20 mouse cellular contexts compared by ENCODE assay signal in the genomic region with DNA sequence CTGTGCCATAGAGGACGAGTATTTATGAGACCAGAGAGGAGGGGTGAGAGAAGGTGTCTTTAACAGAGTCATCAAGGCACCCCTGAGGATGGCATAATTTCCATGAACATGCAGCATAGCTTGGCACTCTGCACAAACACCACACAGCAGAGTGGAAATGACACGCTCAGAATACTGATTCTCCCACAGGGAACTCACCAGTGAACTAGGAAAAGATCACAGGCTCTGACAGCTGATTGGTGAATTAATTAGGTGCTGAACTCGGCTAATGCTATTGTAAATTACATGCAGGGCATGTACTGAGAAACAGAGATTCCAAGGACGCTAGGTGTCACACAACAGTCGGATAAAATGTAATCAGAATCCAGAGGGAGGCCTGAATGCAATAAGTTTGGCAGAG.
DNase-seq lines count a peak whose midpoint lies in the region; ATAC-seq lines count a peak whose summit lies in the region.
"Had no signal": no experiment of that assay in that cellular context is flagged by ENCODE, and none has a peak within 500 bp of the region (broad histone marks: within the 10 kb centered on the region; RNA-seq: fewer than 3 reads in every experiment).

No protein-coding gene starts in this region.

- H3K4me1 ChIP-seq in hindbrain, embryonic 12.5 days = 0 out of 2 replicates have a peak, but pooled peaks cover 2% of the 10 kb centered on the region
- H3K4me1 ChIP-seq in midbrain, embryonic 14.5 days (ENCODE audit: control insufficient read depth, insufficient read depth, low read length) = 0 out of 2 replicates have a peak, but pooled peaks cover 3% of the 10 kb centered on the region
- H3K4me1 ChIP-seq: embryonic facial prominence, embryonic 10.5 days; limb, embryonic 10.5 days; neural tube, embryonic 12.5 days had no signal

- peak; percentile 4 for DNase-seq in retina, postnatal 1 day
- DNase-seq in retina, embryonic 14.5 days (ENCODE audit: low spot score) = no peak
- DNase-seq in midbrain, embryonic 14.5 days = peak; percentile 81
- DNase-seq in spleen, adult 12 weeks (ENCODE audit: low spot score) = no peak
- DNase-seq in heart, adult 9 months (ENCODE audit: low spot score in 2 of 2) = no peak
- no peak for DNase-seq in T-cell, adult 2 months (ENCODE audit: low spot score)
- DNase-seq: adrenal gland, postnatal 25 days; cerebellum, adult 9-10 months; heart, postnatal 14 days; lung, adult 2 months; lung, postnatal 36 days; thymus, adult 18-20 months had no signal

- H3K27ac ChIP-seq in hindbrain, embryonic 12.5 days = no peak overlapping the region
- 0 out of 2 replicates have a peak overlapping the region, but pooled peaks have one; percentile 13 for H3K27ac ChIP-seq in midbrain, embryonic 14.5 days (replicated peaks; ENCODE audit: low read depth, low read length)
- H3K27ac ChIP-seq: embryonic facial prominence, embryonic 10.5 days; left cerebral cortex, adult 2 months; limb, embryonic 10.5 days; neural tube, embryonic 12.5 days had no signal

- ATAC-seq in hindbrain, embryonic 12.5 days (ENCODE audit: low FRiP score) = peak; percentile 83
- ATAC-seq in midbrain, embryonic 14.5 days (ENCODE audit: low FRiP score, low TSS enrichment) = peak; percentile 91
- ATAC-seq: Patski had no signal

- H3K9me3 ChIP-seq in hindbrain, embryonic 12.5 days (replicated peaks) = no peaks in the 10 kb centered on the region
- no peaks in the 10 kb centered on the region for H3K9me3 ChIP-seq in midbrain, embryonic 14.5 days (ENCODE audit: control insufficient read depth, low read length)
- H3K9me3 ChIP-seq: embryonic facial prominence, embryonic 10.5 days; limb, embryonic 10.5 days; neural tube, embryonic 12.5 days had no signal

- no peak overlapping the region for H3K4me3 ChIP-seq in hindbrain, embryonic 12.5 days
- H3K4me3 ChIP-seq in midbrain, embryonic 14.5 days (replicated peaks; ENCODE audit: low read depth, low read length) = no peak overlapping the region
- H3K4me3 ChIP-seq: embryonic facial prominence, embryonic 10.5 days; left cerebral cortex, adult 2 months; limb, embryonic 10.5 days; neural tube, embryonic 12.5 days had no signal

- H3K27me3 ChIP-seq in hindbrain, embryonic 12.5 days = no peaks in the 10 kb centered on the region
- H3K27me3 ChIP-seq in midbrain, embryonic 14.5 days (ENCODE audit: control insufficient read depth, insufficient read depth, low read length) = no peaks in the 10 kb centered on the region
- H3K27me3 ChIP-seq: neural tube, embryonic 12.5 days had no signal

- no peaks in the 10 kb centered on the region for H3K36me3 ChIP-seq in hindbrain, embryonic 12.5 days
- no peaks in the 10 kb centered on the region for H3K36me3 ChIP-seq in midbrain, embryonic 14.5 days (ENCODE audit: control insufficient read depth, insufficient read depth, low read length)
- H3K36me3 ChIP-seq: embryonic facial prominence, embryonic 10.5 days; limb, embryonic 10.5 days; neural tube, embryonic 12.5 days had no signal

- H3K4me2 ChIP-seq in hindbrain, embryonic 12.5 days (replicated peaks) = no peak overlapping the region
- no peak overlapping the region for H3K4me2 ChIP-seq in midbrain, embryonic 14.5 days (ENCODE audit: low read length)
- H3K4me2 ChIP-seq: heart, embryonic 11.5 days; liver, embryonic 11.5 days; neural tube, embryonic 12.5 days had no signal

- 44% methylated on average over 5 of the region's 5 CpGs for WGBS in hindbrain, embryonic 12.5 days
- WGBS in midbrain, embryonic 14.5 days = 14% methylated on average over 5 of the region's 5 CpGs

- no peak overlapping the region for H3K9ac ChIP-seq in hindbrain, embryonic 12.5 days
- H3K9ac ChIP-seq in midbrain, embryonic 14.5 days (replicated peaks; ENCODE audit: low read length) = no peak overlapping the region
- H3K9ac ChIP-seq: neural tube, embryonic 12.5 days had no signal

Comparison
In these comparisons a context has a peak if more than half of its experiments do, and no peak if none do; other contexts are left out.
1. DNase-seq: peak in retina, postnatal 1 day (single experiment) and midbrain, embryonic 14.5 days (single experiment); none in retina, embryonic 14.5 days (single experiment), spleen, adult 12 weeks (single experiment), heart, adult 9 months (0 of 2) and T-cell, adult 2 months (single experiment).